Mouse (Mus musculus): ENCODE measurements around the gene Ddx58.
A peak's percentile ranks its signal among the peaks of the same experiment; 100 is the strongest.

Ddx58 gene

GRCm38 (mm10) chr4:40181681-40182080, 57.9 kb downstream of the Ddx58 start:
- DNase-seq (ENCODE audit: low spot score) = no peak

GRCm38 (mm10) chr4:40180046-40180445, 59.6 kb downstream of the Ddx58 start:
- DNase-seq (ENCODE audit: low spot score) = no peak

- no peak for DNase-seq (ENCODE audit: low spot score)
These were observed 61.0 kb downstream of the Ddx58 start for GRCm38 (mm10) chr4:40178584-40178983.

GRCm38 (mm10) chr4:40174321-40174720, 65.3 kb downstream of the Ddx58 start:
- no peak for DNase-seq (ENCODE audit: low spot score)

GRCm38 (mm10) chr4:40172336-40172735, 67.3 kb downstream of the Ddx58 start:
- DNase-seq (ENCODE audit: low spot score) = no peak

- no peak for DNase-seq (ENCODE audit: low spot score)
These were observed 68.2 kb downstream of the Ddx58 start for GRCm38 (mm10) chr4:40171477-40171876.

GRCm38 (mm10) chr4:40163646-40164045, 76.0 kb downstream of the Ddx58 start:
- DNase-seq (ENCODE audit: low spot score) = no peak

GRCm38 (mm10) chr4:40160591-40161434, 78.8 kb downstream of the Ddx58 start:
- no peak for DNase-seq (ENCODE audit: low spot score)

GRCm38 (mm10) chr4:40158224-40158540, 81.4 kb downstream of the Ddx58 start:
- DNase-seq (ENCODE audit: low spot score) = peak; percentile 67

- DNase-seq (ENCODE audit: low spot score) = no peak
These were observed 82.0 kb downstream of the Ddx58 start for GRCm38 (mm10) chr4:40157500-40158223.

GRCm38 (mm10) chr4:40156582-40157499, 82.8 kb downstream of the Ddx58 start:
- no peak for DNase-seq (ENCODE audit: low spot score)

- DNase-seq (ENCODE audit: low spot score) = no peak
These were observed 83.5 kb downstream of the Ddx58 start for GRCm38 (mm10) chr4:40156153-40156552.

GRCm38 (mm10) chr4:40155467-40155999, 84.1 kb downstream of the Ddx58 start:
- DNase-seq (ENCODE audit: low spot score) = no peak

- no peak for DNase-seq (ENCODE audit: low spot score)
These were observed 84.9 kb downstream of the Ddx58 start for GRCm38 (mm10) chr4:40154751-40155150.

All from testis, postnatal 14 days (tissue).